Mouse (Mus musculus) liver, postnatal 0 days (tissue): ENCODE measurements at regions not wholly inside any gene's neighbourhood (a gene's known extent, or its start where the extent isn't known, plus 50 kb on each side); places are given as distances from the start of the nearest gene placed in this dataset.

Source experiments
- CTCF ChIP-seq: sonication (generic); IDR thresholded peaks from 2 replicates; pipeline ENCODE4 v1.5.1; 2016; ENCODE audit warnings: antibody characterized with exemption, low read depth
- EP300 ChIP-seq: IDR thresholded peaks from 2 replicates; pipeline ENCODE4 v1.6.1; 2016; ENCODE audit warnings: antibody characterized with exemption, low read depth, mild to moderate bottlenecking

DNA sequence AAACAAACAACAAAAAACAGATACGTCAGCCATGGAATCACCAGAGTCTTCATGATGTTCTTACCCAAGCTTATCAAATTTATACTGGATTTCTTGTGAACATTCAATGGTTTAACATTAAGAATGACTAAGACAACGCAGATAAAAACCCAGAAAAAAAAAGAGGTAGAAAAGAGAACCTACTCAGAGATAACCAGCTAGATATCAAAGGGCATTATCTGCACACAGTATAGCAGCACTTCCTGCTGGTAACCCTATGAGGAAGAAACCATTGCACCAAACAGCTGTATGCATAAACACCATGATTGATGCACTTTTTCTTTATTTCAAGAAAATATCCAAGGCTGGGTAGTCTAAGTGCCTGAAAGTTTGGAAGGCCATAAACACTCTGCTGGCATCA is 1114.7 kb downstream of the Defb40 start:
- TF ChIP-seq CTCF (no peak), EP300 (no peak)
